21 mouse cellular contexts compared by ENCODE assay signal in the genomic region with DNA sequence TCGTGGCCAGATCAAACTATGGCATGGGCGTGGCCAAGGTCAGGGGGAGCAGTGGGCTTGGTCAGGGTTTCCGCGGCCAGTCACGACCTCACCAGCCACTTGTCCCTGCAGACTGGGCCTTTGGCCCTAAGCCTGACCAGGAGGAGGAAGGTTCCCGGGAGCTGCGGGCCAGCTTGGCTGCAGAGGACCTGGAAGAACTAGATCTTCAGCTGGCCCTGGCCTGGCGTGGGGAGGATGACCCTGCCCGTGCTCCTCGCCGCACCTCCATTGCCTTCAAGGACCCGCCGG. TPM values are rescaled to one million over a fixed set of nuclear protein-coding genes. Genes with fewer than 3 reads are reported as not detected.
DNase-seq lines count a peak whose midpoint lies in the region; ATAC-seq and TF ChIP-seq lines count a peak whose summit lies in the region.
"Had no signal": no experiment of that assay in that cellular context is flagged by ENCODE, and none has a peak within 500 bp of the region (broad histone marks: within the 10 kb centered on the region; RNA-seq: fewer than 3 reads in every experiment).

No protein-coding gene starts in this region.

- peak; percentile 41 for DNase-seq in adrenal gland, postnatal 10 days
- no peak for DNase-seq in adrenal gland, postnatal 25 days
- no peak for DNase-seq in embryonic facial prominence, embryonic 10.5 days (ENCODE audit: low spot score)
- no peak for DNase-seq in heart, postnatal 25 days (ENCODE audit: low spot score)
- DNase-seq in testis, postnatal 10 days (ENCODE audit: low spot score), result no peak
- DNase-seq: adrenal gland, postnatal 36 days; B cell, adult 2 months; embryo, embryonic 11 days; gastrocnemius, postnatal 14 days; heart, postnatal 4 days; kidney, adult 18-20 months had no signal

- H3K4me3 ChIP-seq in embryonic facial prominence, embryonic 13.5 days, result no peak overlapping the region
- no peak overlapping the region for H3K4me3 ChIP-seq in embryonic facial prominence, embryonic 10.5 days
- no peak overlapping the region for H3K4me3 ChIP-seq in heart, embryonic 15.5 days
- H3K4me3 ChIP-seq in testis, adult 2 months (ENCODE audit: control insufficient read depth, low read depth, low read length), result no peak overlapping the region
- H3K4me3 ChIP-seq: embryonic facial prominence, embryonic 12.5 days; forebrain, embryonic 12.5 days; hindbrain, embryonic 13.5 days; intestine, embryonic 15.5 days had no signal

- H3K27ac ChIP-seq in embryonic facial prominence, embryonic 13.5 days, result no peak overlapping the region
- H3K27ac ChIP-seq in embryonic facial prominence, embryonic 10.5 days (replicated peaks), result no peak overlapping the region
- no peak overlapping the region for H3K27ac ChIP-seq in heart, embryonic 15.5 days
- peak overlapping the region; percentile 7; the same call in 1 of the 2 replicates for H3K27ac ChIP-seq in testis, adult 2 months (ENCODE audit: control insufficient read depth, insufficient read depth, low read depth, low read length)
- H3K27ac ChIP-seq: embryonic facial prominence, embryonic 12.5 days; forebrain, embryonic 12.5 days; hindbrain, embryonic 13.5 days; intestine, embryonic 15.5 days had no signal

- H3K27me3 ChIP-seq in embryonic facial prominence, embryonic 13.5 days, result no peaks in the 10 kb centered on the region
- H3K27me3 ChIP-seq in embryonic facial prominence, embryonic 10.5 days (replicated peaks; ENCODE audit: low read depth, poor library complexity, severe bottlenecking), result 0 out of 2 replicates have a peak, but pooled peaks cover 8% of the 10 kb centered on the region
- H3K27me3 ChIP-seq in heart, embryonic 15.5 days, result no peaks in the 10 kb centered on the region
- H3K27me3 ChIP-seq in testis, adult 2 months (ENCODE audit: control insufficient read depth, insufficient read depth, low read length), result no peaks in the 10 kb centered on the region
- H3K27me3 ChIP-seq: embryonic facial prominence, embryonic 12.5 days; forebrain, embryonic 12.5 days; intestine, embryonic 15.5 days had no signal

- H3K9ac ChIP-seq in embryonic facial prominence, embryonic 13.5 days, result 0 out of 2 replicates have a peak overlapping the region, but pooled peaks have one; percentile 11
- peak overlapping the region; percentile 20; the same call in 1 of the 2 replicates for H3K9ac ChIP-seq in heart, embryonic 15.5 days
- H3K9ac ChIP-seq: embryonic facial prominence, embryonic 12.5 days; forebrain, embryonic 12.5 days; hindbrain, embryonic 13.5 days; intestine, embryonic 15.5 days had no signal

- no peak for ATAC-seq in embryonic facial prominence, embryonic 13.5 days (ENCODE audit: insufficient number of reproducible peaks, insufficient read depth, low FRiP score, low TSS enrichment, low read depth)
- ATAC-seq in heart, embryonic 15.5 days (replicated peaks; ENCODE audit: insufficient number of reproducible peaks, insufficient read depth, low FRiP score, low read depth), result no peak
- ATAC-seq: CD4-positive, CD25-positive, alpha-beta regulatory T cell, adult 4 months; intestine, embryonic 15.5 days had no signal

- peaks cover 18% of the 10 kb centered on the region for H3K4me1 ChIP-seq in embryonic facial prominence, embryonic 13.5 days
- H3K4me1 ChIP-seq in embryonic facial prominence, embryonic 10.5 days, result peaks cover 36% of the 10 kb centered on the region
- peaks cover 34% of the 10 kb centered on the region for H3K4me1 ChIP-seq in heart, embryonic 15.5 days (replicated peaks)
- peaks cover 40% of the 10 kb centered on the region for H3K4me1 ChIP-seq in testis, adult 2 months (ENCODE audit: control insufficient read depth, insufficient read depth, low read length)

- WGBS in embryonic facial prominence, embryonic 13.5 days, result 90% methylated on average over 13 of the region's 13 CpGs
- WGBS in embryonic facial prominence, embryonic 10.5 days, result 88% methylated on average over 13 of the region's 13 CpGs
- WGBS in heart, embryonic 15.5 days, result 83% methylated on average over 13 of the region's 13 CpGs

- intact Hi-C loops in heart, postnatal 25 days (cut with DNase I), result no loop called here

- peaks cover 43% of the 10 kb centered on the region for H3K36me3 ChIP-seq in embryonic facial prominence, embryonic 13.5 days
- H3K36me3 ChIP-seq in embryonic facial prominence, embryonic 10.5 days (replicated peaks), result peaks cover 50% of the 10 kb centered on the region
- peaks cover 28% of the 10 kb centered on the region for H3K36me3 ChIP-seq in heart, embryonic 15.5 days
- H3K36me3 ChIP-seq in testis, adult 2 months (ENCODE audit: control insufficient read depth, insufficient read depth, low read length), result no peaks in the 10 kb centered on the region

- no peaks in the 10 kb centered on the region for H3K9me3 ChIP-seq in embryonic facial prominence, embryonic 13.5 days
- H3K9me3 ChIP-seq in embryonic facial prominence, embryonic 10.5 days, result no peaks in the 10 kb centered on the region
- H3K9me3 ChIP-seq in heart, embryonic 15.5 days (replicated peaks), result no peaks in the 10 kb centered on the region
- H3K9me3 ChIP-seq: embryonic facial prominence, embryonic 12.5 days; forebrain, embryonic 12.5 days; hindbrain, embryonic 13.5 days; intestine, embryonic 15.5 days had no signal

- TF ChIP-seq POLR2A in testis, adult 2 months (IDR thresholded peaks at IDR 0.05; ENCODE audit: control insufficient read depth, low read depth, low read length), result no peak; the same call in 1 of the 2 replicates

- no peak overlapping the region for H3K4me2 ChIP-seq in embryonic facial prominence, embryonic 13.5 days
- H3K4me2 ChIP-seq in heart, embryonic 15.5 days, result no peak overlapping the region
- H3K4me2 ChIP-seq: embryonic facial prominence, embryonic 12.5 days; forebrain, embryonic 12.5 days; hindbrain, embryonic 13.5 days; intestine, embryonic 15.5 days had no signal

- no peak for TF ChIP-seq CTCF in testis, adult 2 months (IDR thresholded peaks at IDR 0.05; ENCODE audit: control insufficient read depth, insufficient read depth, insufficient replicate concordance, low read depth, low read length)

RNA-seq across cellular contexts. Expression of a gene that starts 1.8 kb away (rescaled TPM):
- 1 to 10 TPM in 1 of 2 experiments, under 1 TPM in 1; 0.45 to 1.9 TPM for total RNA-seq in adrenal gland, postnatal 10 days (2021)
- total RNA-seq in adrenal gland, postnatal 25 days (2021), result 1.5 TPM in 1 of 2 replicates, not detected in the other
- 1.2 and 1.5 TPM in 2 replicates for polyA plus RNA-seq in embryonic facial prominence, embryonic 13.5 days (2015; fragmentation: Nextera tagmentation; extraction: Ambion mirVana)
- 1.8 and 3.1 TPM in 2 replicates for polyA plus RNA-seq in embryonic facial prominence, embryonic 10.5 days (2016; fragmentation: Nextera tagmentation; extraction: Ambion mirVana)
- 0.84 and 0.91 TPM in 2 replicates for polyA plus RNA-seq in heart, embryonic 15.5 days (2015; fragmentation: Nextera tagmentation; extraction: Ambion mirVana)
- total RNA-seq in heart, postnatal 25 days (2021), result under 1 TPM in 1 of 2 experiments, not detected in 1; 0.70 TPM
- polyA plus RNA-seq in testis, adult 2 months (2012; rRNA removed), result 0.65 TPM in 1 of 2 replicates, not detected in the other
- total RNA-seq: common myeloid progenitor, adult 5-6 weeks; granulocyte monocyte progenitor cell, adult 5-6 weeks had no signal

RNA-seq across cellular contexts. Expression of a gene that starts 2.2 kb away (rescaled TPM):
- total RNA-seq in adrenal gland, postnatal 10 days (2021), result 1 to 10 TPM; 1.2 to 1.6 TPM
- 1.4 TPM in 1 of 2 replicates, not detected in the other for total RNA-seq in adrenal gland, postnatal 25 days (2021)
- 3.1 and 7.1 TPM in 2 replicates for polyA plus RNA-seq in embryonic facial prominence, embryonic 13.5 days (2015; fragmentation: Nextera tagmentation; extraction: Ambion mirVana)
- polyA plus RNA-seq in embryonic facial prominence, embryonic 10.5 days (2016; fragmentation: Nextera tagmentation; extraction: Ambion mirVana), result 2.0 and 2.8 TPM in 2 replicates
- 3.9 and 4.1 TPM in 2 replicates for polyA plus RNA-seq in heart, embryonic 15.5 days (2015; fragmentation: Nextera tagmentation; extraction: Ambion mirVana)
- total RNA-seq in heart, postnatal 25 days (2021), result 1 to 10 TPM; 2.0 TPM
- polyA plus RNA-seq in testis, adult 2 months (2012; rRNA removed), result 3,568 and 3,612 TPM in 2 replicates

RNA-seq across cellular contexts. Expression of a gene that starts 6.4 kb away (rescaled TPM):
- 1 to 10 TPM; 1.1 to 1.6 TPM for total RNA-seq in adrenal gland, postnatal 10 days (2021)
- 1.7 TPM in 2 replicates for total RNA-seq in adrenal gland, postnatal 25 days (2021)
- polyA plus RNA-seq in embryonic facial prominence, embryonic 13.5 days (2015; fragmentation: Nextera tagmentation; extraction: Ambion mirVana), result 4.1 and 5.0 TPM in 2 replicates
- 2.7 TPM in 2 replicates for polyA plus RNA-seq in embryonic facial prominence, embryonic 10.5 days (2016; fragmentation: Nextera tagmentation; extraction: Ambion mirVana)
- 2.2 and 2.3 TPM in 2 replicates for polyA plus RNA-seq in heart, embryonic 15.5 days (2015; fragmentation: Nextera tagmentation; extraction: Ambion mirVana)
- total RNA-seq in heart, postnatal 25 days (2021), result under 1 TPM; 0.61 to 0.78 TPM
- polyA plus RNA-seq in testis, adult 2 months (2012; rRNA removed), result 1.2 and 1.6 TPM in 2 replicates

RNA-seq across cellular contexts. Expression of a gene that starts 6.4 kb away (rescaled TPM):
- 10 to 100 TPM; 52.8 to 54.2 TPM for total RNA-seq in adrenal gland, postnatal 10 days (2021)
- total RNA-seq in adrenal gland, postnatal 25 days (2021), result 48.4 and 52.7 TPM in 2 replicates
- polyA plus RNA-seq in embryonic facial prominence, embryonic 13.5 days (2015; fragmentation: Nextera tagmentation; extraction: Ambion mirVana), result 67.8 and 71.8 TPM in 2 replicates
- 105 and 109 TPM in 2 replicates for polyA plus RNA-seq in embryonic facial prominence, embryonic 10.5 days (2016; fragmentation: Nextera tagmentation; extraction: Ambion mirVana)
- 65.2 and 79.9 TPM in 2 replicates for polyA plus RNA-seq in heart, embryonic 15.5 days (2015; fragmentation: Nextera tagmentation; extraction: Ambion mirVana)
- 10 to 100 TPM; 52.0 to 56.2 TPM for total RNA-seq in heart, postnatal 25 days (2021)
- 38.5 and 46.3 TPM in 2 replicates for polyA plus RNA-seq in testis, adult 2 months (2012; rRNA removed)

RNA-seq across cellular contexts. Expression of a gene that starts 12.3 kb away (rescaled TPM):
- 10 to 100 TPM; 42.1 to 51.7 TPM for total RNA-seq in adrenal gland, postnatal 10 days (2021)
- total RNA-seq in adrenal gland, postnatal 25 days (2021), result 49.3 and 51.6 TPM in 2 replicates
- 102 and 119 TPM in 2 replicates for polyA plus RNA-seq in embryonic facial prominence, embryonic 13.5 days (2015; fragmentation: Nextera tagmentation; extraction: Ambion mirVana)
- 134 and 142 TPM in 2 replicates for polyA plus RNA-seq in embryonic facial prominence, embryonic 10.5 days (2016; fragmentation: Nextera tagmentation; extraction: Ambion mirVana)
- 66.5 and 84.1 TPM in 2 replicates for polyA plus RNA-seq in heart, embryonic 15.5 days (2015; fragmentation: Nextera tagmentation; extraction: Ambion mirVana)
- total RNA-seq in heart, postnatal 25 days (2021), result 10 to 100 TPM; 27.7 to 32.3 TPM
- 161 and 178 TPM in 2 replicates for polyA plus RNA-seq in testis, adult 2 months (2012; rRNA removed)

Comparison
In these comparisons a context has a peak if more than half of its experiments do, and no peak if none do; other contexts are left out.
1. RNA of a gene that starts 2.2 kb away (polyA plus RNA-seq): 3,568 to 3,612 TPM in testis, adult 2 months; 3.9 to 4.1 TPM in heart, embryonic 15.5 days, 3.1 to 7.1 TPM in embryonic facial prominence, embryonic 13.5 days and 2.0 to 2.8 TPM in embryonic facial prominence, embryonic 10.5 days; every median in the first group is over 100 times any median in the second.